16 mouse cellular contexts compared by ENCODE assay signal in genomic region chr2:133152461-133152860, GRCm38 (mm10).
"Had no signal": no experiment of that assay in that cellular context is flagged by ENCODE, and none has a peak within 500 bp of the region (broad histone marks: within the 10 kb centered on the region; RNA-seq: fewer than 3 reads in every experiment).

No protein-coding gene starts in this region.

- H3K9me3 ChIP-seq: neural tube, embryonic 13.5 days; neural tube, embryonic 15.5 days; stomach, embryonic 15.5 days had no signal

- H3K4me2 ChIP-seq: neural tube, embryonic 13.5 days; neural tube, embryonic 15.5 days; stomach, embryonic 15.5 days had no signal

- H3K4me3 ChIP-seq: neural tube, embryonic 13.5 days; neural tube, embryonic 15.5 days; stomach, embryonic 15.5 days had no signal

- H3K9ac ChIP-seq: neural tube, embryonic 13.5 days; neural tube, embryonic 15.5 days; stomach, embryonic 15.5 days had no signal

- H3K36me3 ChIP-seq: neural tube, embryonic 13.5 days; neural tube, embryonic 15.5 days; stomach, embryonic 15.5 days had no signal

- H3K27me3 ChIP-seq: neural tube, embryonic 13.5 days; neural tube, embryonic 15.5 days; stomach, embryonic 15.5 days had no signal

- DNase-seq: retina, postnatal 1 day; right cerebral cortex, adult 18-20 months; right cerebral cortex, postnatal 14 days; right cerebral cortex, postnatal 25 days; right cerebral cortex, postnatal 4 days; spleen, adult 18-20 months; thymus, adult 18-20 months; thymus, adult 2 months; thymus, postnatal 14 days; thymus, postnatal 25 days; thymus, postnatal 36 days; thymus, postnatal 4 days had no signal

- H3K4me1 ChIP-seq: neural tube, embryonic 13.5 days; neural tube, embryonic 15.5 days; stomach, embryonic 15.5 days had no signal

- H3K27ac ChIP-seq: neural tube, embryonic 13.5 days; neural tube, embryonic 15.5 days; stomach, embryonic 15.5 days; stomach, postnatal 0 days had no signal
